Mouse (Mus musculus) liver, embryonic 15.5 days (tissue): ENCODE measurements at regions not wholly inside any gene's neighbourhood (a gene's known extent, or its start where the extent isn't known, plus 50 kb on each side); places are given as distances from the start of the nearest gene placed in this dataset.
A peak's percentile ranks its signal among the peaks of the same experiment; 100 is the strongest.

ENCODE experiments used
- ATAC-seq: fragments of 200-750 bp; cut with Nextera tagmentation; 2 replicates; pipeline ENCODE4 v1.8.0; 2017; ENCODE audit warnings: moderate number of reproducible peaks, mild to moderate bottlenecking, moderate library complexity; ENCODE audit not compliant: insufficient read depth
- H3K27ac ChIP-seq: fragments of 300-500 bp; sonication (generic); replicated peaks from 2 replicates; pipeline ENCODE4 v1.5.1; 2015; ENCODE audit warnings: mild to moderate bottlenecking, inconsistent platforms
- H3K27me3 ChIP-seq: fragments of 300-500 bp; sonication (generic); 2 replicates; pipeline ENCODE4 v1.6.1; 2015; ENCODE audit warnings: mild to moderate bottlenecking, inconsistent platforms
- H3K36me3 ChIP-seq: fragments of 300-500 bp; sonication (generic); replicated peaks from 2 replicates; pipeline ENCODE4 v1.6.1; 2015; ENCODE audit warnings: moderate library complexity, mild to moderate bottlenecking, inconsistent platforms
- H3K4me1 ChIP-seq: fragments of 300-500 bp; sonication (generic); replicated peaks from 2 replicates; pipeline ENCODE4 v1.6.1; 2015; ENCODE audit warnings: inconsistent platforms
- H3K4me2 ChIP-seq: fragments of 300-500 bp; sonication (generic); 2 replicates; pipeline ENCODE4 v1.6.1; 2015; ENCODE audit warnings: moderate library complexity, mild to moderate bottlenecking, inconsistent platforms
- H3K4me3 ChIP-seq: fragments of 300-500 bp; sonication (generic); replicated peaks from 2 replicates; pipeline ENCODE4 v1.5.1; 2015; ENCODE audit warnings: mild to moderate bottlenecking, inconsistent platforms
- H3K9ac ChIP-seq: fragments of 300-500 bp; sonication (generic); 2 replicates; pipeline ENCODE4 v1.6.1; 2015; ENCODE audit warnings: moderate library complexity, mild to moderate bottlenecking, inconsistent platforms
- H3K9me3 ChIP-seq: fragments of 300-500 bp; sonication (generic); replicated peaks from 2 replicates; pipeline ENCODE4 v1.6.1; 2016; ENCODE audit warnings: inconsistent platforms
- WGBS: fragments of 180-500 bp; shearing (Covaris S2); methylation state at CpG from one replicate; pipeline ENCODE4 v1.1.7; 2015; ENCODE audit warnings: mixed read lengths; ENCODE audit not compliant: insufficient replicate concordance; 5-methylcytosine and 5-hydroxymethylcytosine counted together

- H3K4me2 ChIP-seq: no peak overlapping the region
- H3K27me3 ChIP-seq: no peaks in the 10 kb centered on the region
- ATAC-seq: no peak
- no peaks in the 10 kb centered on the region for H3K9me3 ChIP-seq
- H3K27ac ChIP-seq: no peak overlapping the region
- 59% methylated on average over 7 of the region's 7 CpGs for WGBS
- no peak overlapping the region for H3K4me3 ChIP-seq
- no peaks in the 10 kb centered on the region for H3K36me3 ChIP-seq
- H3K9ac ChIP-seq: no peak overlapping the region
- H3K4me1 ChIP-seq: peaks cover 9% of the 10 kb centered on the region; the same call in 1 of the 2 replicates
These were observed 103.5 kb upstream of the Jarid2 start for GRCm38 (mm10) chr13:44625792-44626191.

GRCm38 (mm10) chr13:44626806-44627205 is 102.5 kb upstream of the Jarid2 start:
- Histone ChIP-seq H3K9me3 (no peaks in the 10 kb centered on the region), H3K4me1 (peaks cover 9% of the 10 kb centered on the region; the same call in 1 of the 2 replicates), H3K9ac (no peak overlapping the region), H3K4me3 (no peak overlapping the region), H3K4me2 (no peak overlapping the region), H3K36me3 (no peaks in the 10 kb centered on the region), H3K27me3 (no peaks in the 10 kb centered on the region), H3K27ac (no peak overlapping the region)
- 44% methylated on average over 11 of the region's 11 CpGs for WGBS
- ATAC-seq: no peak

GRCm38 (mm10) chr13:44630061-44630460 is 99.2 kb upstream of the Jarid2 start:
- Histone ChIP-seq H3K9me3 (no peaks in the 10 kb centered on the region), H3K4me2 (no peak overlapping the region), H3K36me3 (no peaks in the 10 kb centered on the region), H3K27ac (no peak overlapping the region), H3K4me3 (no peak overlapping the region), H3K4me1 (peaks cover 12% of the 10 kb centered on the region; the same call in 1 of the 2 replicates), H3K27me3 (peaks cover 4% of the 10 kb centered on the region), H3K9ac (no peak overlapping the region)
- whole genome bisulfite sequencing: 56% methylated on average over 6 of the region's 6 CpGs
- no peak for ATAC-seq

- no peaks in the 10 kb centered on the region for H3K36me3 ChIP-seq
- peaks cover 4% of the 10 kb centered on the region for H3K27me3 ChIP-seq
- WGBS: 27% methylated on average over 11 of the region's 11 CpGs
- H3K27ac ChIP-seq: no peak overlapping the region
- no peaks in the 10 kb centered on the region for H3K9me3 ChIP-seq
- peaks cover 6% of the 10 kb centered on the region for H3K4me1 ChIP-seq
- peak overlapping the region; percentile 37; the same call in 1 of the 2 replicates for H3K4me2 ChIP-seq
- no peak for ATAC-seq
- H3K9ac ChIP-seq: no peak overlapping the region
- no peak overlapping the region for H3K4me3 ChIP-seq
These were observed 94.7 kb upstream of the Jarid2 start for GRCm38 (mm10) chr13:44634616-44635015.

- Histone ChIP-seq H3K36me3 (no peaks in the 10 kb centered on the region), H3K9ac (no peak overlapping the region), H3K4me2 (peak overlapping the region; percentile 37), H3K4me1 (peaks cover 6% of the 10 kb centered on the region), H3K4me3 (no peak overlapping the region; the same call in 1 of the 2 replicates), H3K27me3 (peaks cover 4% of the 10 kb centered on the region), H3K27ac (no peak overlapping the region), H3K9me3 (no peaks in the 10 kb centered on the region)
- 20% methylated on average over 10 of the region's 12 CpGs for WGBS
- ATAC-seq: no peak
These were observed 93.9 kb upstream of the Jarid2 start for GRCm38 (mm10) chr13:44635221-44636007.

GRCm38 (mm10) chr13:44636008-44636335 is 93.3 kb upstream of the Jarid2 start:
- WGBS: 52% methylated on average over 2 of the region's 2 CpGs
- no peak for ATAC-seq
- H3K9me3 ChIP-seq: no peaks in the 10 kb centered on the region
- H3K9ac ChIP-seq: no peak overlapping the region
- no peak overlapping the region for H3K4me2 ChIP-seq
- H3K27me3 ChIP-seq: peaks cover 4% of the 10 kb centered on the region
- H3K4me1 ChIP-seq: peaks cover 6% of the 10 kb centered on the region
- no peaks in the 10 kb centered on the region for H3K36me3 ChIP-seq
- no peak overlapping the region for H3K4me3 ChIP-seq
- no peak overlapping the region for H3K27ac ChIP-seq

GRCm38 (mm10) chr13:44642361-44642760 is 86.9 kb upstream of the Jarid2 start:
- no peak overlapping the region for H3K4me3 ChIP-seq
- no peaks in the 10 kb centered on the region for H3K36me3 ChIP-seq
- WGBS: 69% methylated on average over 7 of the region's 7 CpGs
- H3K9ac ChIP-seq: no peak overlapping the region
- no peaks in the 10 kb centered on the region for H3K4me1 ChIP-seq
- H3K4me2 ChIP-seq: no peak overlapping the region
- no peak overlapping the region for H3K27ac ChIP-seq
- no peaks in the 10 kb centered on the region for H3K9me3 ChIP-seq
- ATAC-seq: no peak
- no peaks in the 10 kb centered on the region for H3K27me3 ChIP-seq

GRCm38 (mm10) chr13:44650052-44650451 is 79.2 kb upstream of the Jarid2 start:
- Histone ChIP-seq H3K4me3 (no peak overlapping the region), H3K36me3 (no peaks in the 10 kb centered on the region), H3K27me3 (peaks cover 9% of the 10 kb centered on the region), H3K4me2 (no peak overlapping the region), H3K4me1 (no peaks in the 10 kb centered on the region; the same call in 1 of the 2 replicates), H3K9me3 (no peaks in the 10 kb centered on the region), H3K9ac (no peak overlapping the region), H3K27ac (no peak overlapping the region)
- no peak for ATAC-seq
- WGBS: 71% methylated on average over 13 of the region's 13 CpGs

GRCm38 (mm10) chr13:44651259-44652238 is 77.7 kb upstream of the Jarid2 start:
- H3K27ac ChIP-seq: no peak overlapping the region
- H3K36me3 ChIP-seq: no peaks in the 10 kb centered on the region
- no peaks in the 10 kb centered on the region; the same call in 1 of the 2 replicates for H3K4me1 ChIP-seq
- no peak overlapping the region for H3K4me3 ChIP-seq
- no peak overlapping the region for H3K4me2 ChIP-seq
- no peaks in the 10 kb centered on the region for H3K9me3 ChIP-seq
- peaks cover 9% of the 10 kb centered on the region for H3K27me3 ChIP-seq
- WGBS: 53% methylated on average over 22 of the region's 22 CpGs
- no peak for ATAC-seq
- no peak overlapping the region for H3K9ac ChIP-seq

GRCm38 (mm10) chr13:44657905-44658414 is 71.3 kb upstream of the Jarid2 start:
- Histone ChIP-seq H3K4me1 (peaks cover 46% of the 10 kb centered on the region), H3K4me2 (no peak overlapping the region), H3K27me3 (no peaks in the 10 kb centered on the region), H3K9ac (no peak overlapping the region), H3K27ac (no peak overlapping the region), H3K36me3 (no peaks in the 10 kb centered on the region), H3K9me3 (no peaks in the 10 kb centered on the region), H3K4me3 (no peak overlapping the region)
- WGBS: 66% methylated on average over 10 of the region's 10 CpGs
- ATAC-seq: no peak

GRCm38 (mm10) chr13:44659861-44660260 is 69.4 kb upstream of the Jarid2 start:
- Histone ChIP-seq H3K4me1 (peaks cover 63% of the 10 kb centered on the region), H3K9ac (no peak overlapping the region), H3K36me3 (no peaks in the 10 kb centered on the region), H3K4me2 (peak overlapping the region; percentile 39), H3K27ac (peak overlapping the region; percentile 38; the same call in 1 of the 2 replicates), H3K4me3 (no peak overlapping the region), H3K9me3 (no peaks in the 10 kb centered on the region), H3K27me3 (no peaks in the 10 kb centered on the region)
- no peak for ATAC-seq
- WGBS: 27% methylated on average over 6 of the region's 6 CpGs
